Mouse (Mus musculus) thymus, postnatal 0 days (tissue): ENCODE results near the gene Smyd1. TPM values are rescaled to one million over a fixed set of nuclear protein-coding genes. Genes with fewer than 3 reads are reported as not detected.

Source experiments
- DNase-seq: peaks from one replicate; pipeline ENCODE4 v3.0.0-alpha.2; 2015; ENCODE audit warnings: low spot score
- polyA plus RNA-seq: library from polyadenylated mRNA; unstranded; fragments of >200 nt; fragmentation: Nextera tagmentation; extraction: Ambion mirVana; gene quantifications from 2 replicates; pipeline ENCODE4 v1.2.1, GENCODE M21; 2015

Smyd1 gene
- polyA plus RNA-seq, 1 experiment from 2014 or later: 3.7 TPM

DNA sequence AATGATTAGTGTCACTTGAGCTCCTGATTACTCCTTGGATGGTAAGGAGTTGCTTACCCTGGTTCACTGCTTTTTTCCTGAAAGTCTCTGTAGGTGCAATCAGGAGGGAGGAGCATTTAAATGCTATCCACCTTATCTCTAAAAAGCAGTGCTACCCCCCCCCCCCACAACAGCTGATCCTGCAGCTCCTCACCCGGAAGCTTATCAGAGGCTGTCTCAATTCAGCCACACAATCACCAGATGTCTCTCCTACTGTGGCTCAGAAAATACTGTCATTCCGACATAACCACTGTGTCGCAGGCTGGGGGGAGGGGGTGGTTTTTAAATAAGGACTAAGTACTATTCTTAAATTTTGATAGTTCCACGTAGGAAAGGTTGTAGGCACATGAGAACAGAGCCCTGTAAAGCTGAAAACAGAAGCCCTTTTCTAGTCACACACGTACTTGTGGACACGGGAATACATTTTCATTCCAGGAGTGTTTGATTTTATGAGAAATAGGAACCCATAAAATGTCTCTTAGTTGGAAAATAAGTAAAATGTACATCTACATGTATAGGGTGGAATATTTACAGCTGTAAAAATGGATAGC lies 61.9 kb downstream of the Smyd1 start:
- peak; percentile 55 for DNase-seq

- DNase-seq: no peak
Observed at GRCm38 (mm10) chr6:71259166-71259565, 62.9 kb downstream of the Smyd1 start.

DNA sequence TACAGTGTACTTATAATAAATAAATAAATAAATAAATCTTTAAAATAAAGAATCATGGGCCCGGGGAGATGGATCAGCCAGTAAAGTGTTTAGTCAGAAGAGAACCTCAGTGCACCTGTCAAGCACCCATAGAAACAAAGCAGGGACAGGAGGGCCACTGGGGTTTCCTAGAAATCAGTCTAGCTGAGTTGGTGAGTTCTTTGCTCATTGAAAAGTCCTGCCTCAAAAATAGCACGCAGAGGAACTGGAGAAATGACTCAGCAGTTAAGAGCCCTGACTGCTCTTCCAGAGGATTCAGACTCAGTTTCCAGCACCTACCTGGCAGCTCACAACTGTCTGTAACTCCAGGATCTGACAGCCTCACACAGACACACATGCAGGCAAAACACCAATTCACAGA lies 63.5 kb downstream of the Smyd1 start:
- no peak for DNase-seq

DNA sequence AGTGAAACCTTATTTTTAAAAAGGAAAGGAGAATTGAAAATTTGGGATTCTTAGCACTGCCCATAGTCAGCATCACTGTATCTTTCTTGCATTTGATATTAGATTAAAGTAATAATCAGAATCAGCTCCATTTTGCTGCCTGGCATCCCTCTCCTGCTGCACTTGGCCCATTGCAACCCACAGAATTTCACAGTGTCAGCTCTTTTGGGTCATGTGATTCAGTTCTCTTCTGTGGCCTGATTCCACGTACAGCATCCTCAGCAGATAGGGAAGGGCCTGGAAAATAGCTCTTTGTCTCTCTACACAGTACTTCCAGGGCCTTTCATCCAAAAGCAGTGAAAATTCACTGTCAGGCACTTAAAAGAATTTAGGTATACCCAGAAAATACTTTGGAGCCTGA lies 64.7 kb downstream of the Smyd1 start:
- DNase-seq: no peak

GRCm38 (mm10) chr6:71256166-71256565 lies 65.9 kb downstream of the Smyd1 start:
- no peak for DNase-seq

- DNase-seq: no peak
Observed at GRCm38 (mm10) chr6:71254456-71254855, 67.6 kb downstream of the Smyd1 start.

DNA sequence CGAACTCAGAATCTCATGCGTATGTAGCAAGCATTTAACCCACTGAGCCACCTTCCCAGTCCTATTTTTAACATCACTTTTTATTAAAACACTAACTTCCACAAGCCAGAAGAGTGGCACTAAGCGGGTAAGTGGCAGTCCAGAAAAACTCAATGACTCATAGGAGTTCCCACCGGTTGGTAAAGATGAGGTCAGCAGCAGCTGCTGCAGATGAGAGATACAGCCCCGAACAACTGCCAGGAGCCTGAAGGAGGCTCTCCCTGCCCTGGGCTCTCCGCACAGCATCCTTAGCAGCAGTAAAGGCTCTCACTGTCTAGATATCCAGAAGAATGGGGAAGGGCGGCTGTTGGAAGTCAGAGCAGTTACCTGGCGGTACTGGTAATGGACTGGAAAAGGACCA lies 71.1 kb downstream of the Smyd1 start:
- no peak for DNase-seq

DNA sequence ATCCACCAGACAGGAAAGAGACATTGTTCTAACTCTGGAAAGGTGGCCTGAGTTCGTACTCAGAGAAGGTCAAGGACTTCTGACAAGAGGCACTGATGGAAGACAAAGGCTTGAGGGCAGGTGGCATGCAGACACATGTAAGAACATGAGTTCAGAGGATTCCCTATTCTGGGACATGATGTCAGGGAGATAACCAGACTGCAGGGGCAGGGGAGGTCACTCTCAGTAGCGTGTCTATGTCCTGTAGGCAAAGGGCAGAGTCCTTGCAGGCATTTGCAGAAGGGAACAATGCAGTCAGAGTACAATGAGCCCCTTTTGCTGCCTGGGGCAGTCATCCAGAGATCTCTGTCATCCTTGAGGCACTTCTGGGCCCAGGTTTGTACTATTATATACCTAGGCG lies 72.4 kb downstream of the Smyd1 start:
- no peak for DNase-seq

DNA sequence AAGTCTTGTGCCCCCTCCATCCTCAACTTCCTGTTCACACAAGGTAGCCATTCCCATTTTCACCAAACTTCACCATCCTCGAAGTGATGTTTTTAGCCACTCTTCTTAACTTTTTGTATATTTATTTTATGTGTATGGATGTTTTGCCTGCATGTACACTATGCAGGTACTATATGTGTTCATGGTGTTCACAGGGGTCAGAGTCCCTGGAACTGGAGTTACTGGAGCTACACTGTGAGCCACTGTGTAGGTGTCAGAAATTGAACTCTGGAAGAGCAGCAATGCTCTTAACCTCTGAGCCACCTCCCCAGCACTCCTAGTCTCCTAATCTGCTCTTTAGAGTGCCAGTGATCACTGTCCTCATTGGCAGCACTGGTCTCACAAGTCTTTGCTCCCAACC lies 73.6 kb downstream of the Smyd1 start:
- no peak for DNase-seq

DNA sequence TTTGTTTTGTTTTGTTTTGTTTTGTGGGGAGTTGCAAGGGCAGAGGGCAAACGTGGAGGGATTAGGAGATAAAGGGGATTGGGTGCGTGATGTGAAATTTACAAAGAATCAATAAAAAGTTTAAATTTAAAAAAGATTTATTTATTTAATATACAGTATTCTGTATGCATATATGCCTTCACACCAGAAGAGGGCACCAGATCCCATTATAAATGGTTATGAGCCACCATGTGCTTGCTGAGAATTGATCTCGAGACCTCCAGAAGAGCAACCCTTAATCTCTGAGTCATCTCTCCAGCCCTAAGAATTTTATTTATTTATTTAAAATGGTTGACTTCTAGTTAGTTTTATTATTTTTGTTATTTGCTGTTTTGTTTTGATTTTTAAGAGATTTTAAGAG lies 78.8 kb downstream of the Smyd1 start:
- no peak for DNase-seq

DNA sequence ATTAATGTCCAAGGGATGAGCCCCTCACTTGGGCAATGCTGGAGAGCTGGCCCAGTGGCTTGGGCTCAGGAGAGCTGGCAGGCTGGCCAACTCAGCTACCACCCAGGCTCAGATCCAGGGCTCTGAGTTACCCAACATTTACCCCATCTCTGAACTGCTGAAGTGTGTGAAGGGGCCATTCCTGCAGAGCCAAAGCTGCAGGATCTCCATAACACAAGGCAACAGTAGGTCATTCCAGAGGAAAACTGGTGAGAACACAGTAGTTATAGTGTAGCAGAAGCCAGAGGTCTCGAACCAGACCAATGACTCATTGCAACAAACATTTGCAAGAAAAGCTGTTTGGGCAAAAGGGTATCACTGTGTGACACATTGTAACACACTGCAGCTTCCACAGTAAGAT lies 79.2 kb downstream of the Smyd1 start:
- no peak for DNase-seq

- DNase-seq: no peak
Observed at GRCm38 (mm10) chr6:71240831-71241230, 81.2 kb downstream of the Smyd1 start.

GRCm38 (mm10) chr6:71239069-71239750 lies 82.8 kb downstream of the Smyd1 start:
- DNase-seq: no peak

DNA sequence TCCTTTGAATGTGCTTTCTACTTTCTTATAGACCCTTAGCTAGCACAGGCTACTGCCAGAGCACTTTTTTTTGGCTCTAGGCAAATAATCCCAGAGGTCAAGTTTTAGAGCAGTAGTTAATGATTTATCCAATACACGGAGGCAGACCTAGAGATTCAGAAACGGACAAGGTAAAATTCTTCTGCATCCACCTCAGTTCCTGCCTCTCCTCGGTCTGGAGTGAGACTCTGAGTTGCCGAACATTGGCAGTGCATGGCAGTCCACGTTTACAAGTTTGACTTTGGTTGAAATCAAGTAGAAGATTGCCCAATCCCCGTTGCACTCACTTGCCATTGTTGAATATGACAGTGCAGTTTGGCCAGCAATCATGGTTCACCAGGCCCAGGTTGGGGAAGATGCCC lies 85.0 kb downstream of the Smyd1 start:
- DNase-seq: no peak

DNA sequence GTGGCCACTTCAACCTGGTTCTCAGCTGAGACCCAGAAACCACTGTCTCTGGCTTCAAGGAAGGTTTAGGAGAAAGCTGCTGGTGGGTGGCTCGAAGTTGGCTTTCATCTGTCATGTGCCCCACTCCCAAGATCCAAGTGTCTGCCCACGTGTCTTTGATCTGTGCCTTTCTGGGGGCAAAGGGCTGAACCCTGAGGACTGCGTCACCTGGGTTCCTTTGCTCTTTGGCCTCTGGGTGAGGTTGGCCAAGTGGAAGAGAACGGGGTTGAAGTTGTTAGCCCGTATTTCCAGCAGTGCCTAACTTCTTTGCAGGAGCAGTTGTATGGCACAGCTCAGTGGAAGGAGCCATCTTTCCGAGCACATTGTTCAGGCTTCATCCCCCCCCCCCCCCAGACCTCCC lies 85.5 kb downstream of the Smyd1 start:
- no peak for DNase-seq

- DNase-seq: no peak
Observed at GRCm38 (mm10) chr6:71235944-71236343, 86.1 kb downstream of the Smyd1 start.

DNA sequence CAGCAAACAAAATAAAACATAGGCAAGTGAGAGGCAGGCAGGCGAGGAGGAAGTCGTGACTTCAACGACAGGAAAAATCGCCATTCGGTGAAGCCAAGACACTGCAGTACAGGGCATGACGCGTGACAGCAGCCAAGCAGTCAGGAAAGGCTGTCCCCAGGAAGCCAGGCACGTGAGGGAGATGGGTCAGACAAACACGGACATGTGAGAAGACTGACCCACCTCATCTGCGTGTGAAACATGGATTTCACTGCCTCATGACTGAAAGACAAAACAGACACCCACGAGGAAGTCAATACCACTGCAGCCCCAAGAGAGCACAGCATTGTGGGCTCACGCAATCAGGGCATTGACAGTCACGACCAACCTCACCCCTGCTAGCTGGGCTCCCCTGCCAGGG lies 86.9 kb downstream of the Smyd1 start:
- DNase-seq: no peak

GRCm38 (mm10) chr6:71227157-71227770 lies 94.8 kb downstream of the Smyd1 start:
- no peak for DNase-seq

- DNase-seq: no peak
Observed at GRCm38 (mm10) chr6:71226544-71226943, 95.5 kb downstream of the Smyd1 start.

DNA sequence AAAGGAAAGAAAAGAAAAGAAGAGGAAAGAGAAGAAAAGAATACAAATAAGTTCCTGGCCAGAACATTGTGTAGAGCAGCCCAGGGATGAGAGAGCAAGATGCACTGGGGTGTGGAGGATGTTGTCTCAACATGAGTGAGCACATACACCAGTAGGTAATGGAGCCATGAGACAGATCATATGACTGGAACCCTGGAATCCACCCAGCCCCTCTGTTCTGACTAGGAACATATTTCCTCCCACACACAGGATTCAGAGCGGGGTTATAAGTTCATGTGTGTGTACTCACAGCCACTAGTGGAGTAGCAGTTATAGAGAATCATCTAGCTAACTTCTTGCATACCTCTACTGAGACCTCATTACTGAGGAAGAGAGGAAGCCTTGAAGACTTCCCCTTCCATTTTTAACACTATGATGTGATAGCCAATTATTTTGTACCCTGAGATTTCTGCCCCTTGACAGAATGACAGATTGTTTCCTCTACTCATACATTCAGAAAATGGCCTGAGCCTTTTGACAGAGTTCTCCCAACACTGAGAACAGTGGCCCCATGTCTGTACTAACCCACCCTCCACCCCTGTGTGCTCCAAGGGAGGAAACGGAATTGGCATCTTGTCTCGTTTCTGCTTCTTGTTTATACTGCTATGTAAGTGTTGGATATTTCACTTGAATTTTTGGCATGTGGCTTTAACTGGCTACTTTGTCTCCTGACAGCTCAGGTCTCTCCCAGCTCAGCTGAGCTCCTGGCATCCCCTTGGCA lies 97.7 kb downstream of the Smyd1 start:
- DNase-seq: no peak

DNA sequence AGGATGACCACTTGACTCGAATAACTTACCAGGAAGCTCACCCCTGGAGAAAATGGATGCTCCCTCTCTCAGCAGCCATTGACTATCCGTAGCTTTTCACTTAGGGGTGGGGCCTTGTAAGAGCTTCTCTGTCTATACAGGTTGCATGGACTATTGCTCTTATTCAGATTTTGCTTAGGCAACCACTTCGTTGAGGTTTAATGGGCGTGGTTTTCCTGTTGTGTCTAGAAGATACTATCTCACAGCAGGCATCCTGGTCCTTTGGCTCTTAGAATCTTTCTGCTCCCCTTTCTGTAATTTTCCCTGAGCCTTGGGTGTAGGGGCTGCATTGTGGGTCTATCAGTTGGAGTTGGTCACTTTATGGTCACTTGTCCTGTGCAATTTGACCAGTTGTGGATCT lies 100.5 kb downstream of the Smyd1 start:
- DNase-seq: no peak

DNA sequence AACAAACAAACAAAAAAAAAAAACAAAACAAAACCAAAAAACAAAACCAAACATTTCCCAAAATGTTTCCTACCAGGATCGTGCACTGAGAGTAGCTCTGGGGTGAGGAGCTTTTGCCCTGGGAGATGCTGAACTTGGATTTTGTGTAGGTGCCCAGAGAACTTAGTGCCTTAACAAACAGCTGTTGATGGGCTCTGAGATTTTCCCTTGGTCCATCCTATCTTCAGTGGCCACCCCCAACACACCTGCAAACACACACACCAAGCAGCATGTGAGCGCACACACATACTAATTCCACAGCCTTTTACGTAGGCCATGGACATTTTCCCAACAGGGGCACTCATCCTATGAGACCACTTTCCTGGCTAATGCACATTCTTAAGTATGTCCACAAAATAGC lies 109.6 kb downstream of the Smyd1 start:
- DNase-seq: no peak
